Mouse (Mus musculus) lung, postnatal 0 days (tissue): ENCODE measurements around the gene Ckm.

Experiments used
- CTCF ChIP-seq: IDR thresholded peaks from 2 replicates; pipeline ENCODE4 v1.5.1; 2016; ENCODE audit warnings: antibody characterized with exemption, mild to moderate bottlenecking
- EP300 ChIP-seq: IDR thresholded peaks from 2 replicates; pipeline ENCODE4 v1.6.1; 2016; ENCODE audit warnings: antibody characterized with exemption, mild to moderate bottlenecking, control low read depth

DNA sequence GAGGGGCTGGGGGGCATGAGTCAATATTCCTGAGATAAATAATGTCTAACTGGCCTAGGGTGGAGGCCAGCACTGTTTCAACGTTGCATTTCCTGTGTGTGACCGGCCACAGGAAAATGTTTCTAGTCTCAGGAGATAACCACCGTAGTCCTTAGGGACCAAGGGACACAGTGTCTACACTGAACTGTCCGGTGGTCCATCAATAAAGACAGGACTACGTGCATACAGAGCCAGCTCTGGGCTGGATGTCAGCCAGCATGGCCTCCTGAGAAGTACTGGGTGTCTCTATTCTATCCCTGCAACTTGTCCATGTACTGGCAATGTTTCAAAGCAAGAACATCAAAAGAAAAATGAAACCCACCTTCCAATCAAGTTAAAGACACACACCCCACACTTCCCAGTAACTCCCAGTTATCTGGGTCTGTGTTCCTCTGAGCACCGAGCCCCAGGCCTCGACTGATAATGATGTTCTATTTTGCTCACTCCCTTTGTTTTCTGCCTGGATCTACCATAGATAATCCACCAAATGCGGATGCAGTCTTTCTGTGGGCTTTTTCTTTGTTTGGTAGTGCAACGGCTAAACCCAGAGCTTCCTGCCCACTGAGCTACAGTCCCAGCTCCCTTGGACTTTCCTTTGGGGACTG lies 37.0 kb downstream of the Ckm start:
- TF ChIP-seq CTCF (no peak), EP300 (peak; percentile 91)
